Mouse (Mus musculus) heart, embryonic 12.5 days (tissue): ENCODE measurements around the gene Ablim1. TPM values are rescaled to one million over a fixed set of nuclear protein-coding genes. Genes with fewer than 3 reads are reported as not detected.

Source experiments
- ATAC-seq: fragments of 200-750 bp; cut with Nextera tagmentation; 2 replicates; pipeline ENCODE4 v1.8.0; 2017; ENCODE audit warnings: moderate TSS enrichment, moderate library complexity; ENCODE audit not compliant: insufficient number of reproducible peaks, low FRiP score
- H3K27ac ChIP-seq: fragments of 300-500 bp; sonication (generic); 2 replicates; pipeline ENCODE4 v1.5.1; 2016; ENCODE audit warnings: mild to moderate bottlenecking, moderate library complexity; ENCODE audit not compliant: poor library complexity, severe bottlenecking
- H3K27me3 ChIP-seq: fragments of 300-500 bp; sonication (generic); replicated peaks from 2 replicates; pipeline ENCODE4 v1.6.1; 2016; ENCODE audit warnings: mild to moderate bottlenecking, moderate library complexity
- H3K36me3 ChIP-seq: fragments of 300-500 bp; sonication (generic); 2 replicates; pipeline ENCODE4 v1.6.1; 2016; ENCODE audit warnings: mild to moderate bottlenecking, moderate library complexity
- H3K4me1 ChIP-seq: fragments of 300-500 bp; sonication (generic); replicated peaks from 2 replicates; pipeline ENCODE4 v1.6.1; 2016; ENCODE audit warnings: mild to moderate bottlenecking
- H3K4me2 ChIP-seq: fragments of 300-500 bp; sonication (generic); 2 replicates; pipeline ENCODE4 v1.6.1; 2016; ENCODE audit warnings: mild to moderate bottlenecking, moderate library complexity
- H3K4me3 ChIP-seq: fragments of 300-500 bp; sonication (generic); 2 replicates; pipeline ENCODE4 v1.5.1; 2016; ENCODE audit warnings: mild to moderate bottlenecking
- H3K9ac ChIP-seq: fragments of 300-500 bp; sonication (generic); 2 replicates; pipeline ENCODE4 v1.6.1; 2016; ENCODE audit warnings: mild to moderate bottlenecking, moderate library complexity
- H3K9me3 ChIP-seq: fragments of 300-500 bp; sonication (generic); replicated peaks from 2 replicates; pipeline ENCODE4 v1.6.1; 2016; ENCODE audit warnings: mild to moderate bottlenecking, moderate library complexity
- WGBS: fragments of 180-500 bp; shearing (Covaris S2); methylation state at CpG from one replicate; pipeline ENCODE4 v1.1.7; 2016; 5-methylcytosine and 5-hydroxymethylcytosine counted together
- polyA plus RNA-seq: library from polyadenylated mRNA; unstranded; fragments of >200 nt; fragmentation: Nextera tagmentation; extraction: Ambion mirVana; gene quantifications from 2 replicates; pipeline ENCODE4 v1.2.1, GENCODE M21; 2016

Ablim1 gene
- polyA plus RNA-seq, 1 experiment from 2014 or later: 53.5 TPM

- Histone ChIP-seq H3K4me2 (peak overlapping the region; percentile 57), H3K4me3 (peak overlapping the region; percentile 22; the same call in 1 of the 2 replicates), H3K9me3 (no peaks in the 10 kb centered on the region), H3K9ac (0 out of 2 replicates have a peak overlapping the region, but pooled peaks have one; percentile 39), H3K27ac (peak overlapping the region; percentile 45), H3K27me3 (no peaks in the 10 kb centered on the region), H3K36me3 (no peaks in the 10 kb centered on the region), H3K4me1 (peaks cover 16% of the 10 kb centered on the region)
- 3% methylated on average over 10 of the region's 10 CpGs for WGBS
- peak; percentile 45; the same call in 1 of the 2 replicates for ATAC-seq
These were observed 317.5 kb downstream of the Ablim1 start for GRCm38 (mm10) chr19:56997164-56997599.

- H3K36me3 ChIP-seq: no peaks in the 10 kb centered on the region
- ATAC-seq: no peak
- no peaks in the 10 kb centered on the region for H3K9me3 ChIP-seq
- no peak overlapping the region for H3K27ac ChIP-seq
- H3K4me2 ChIP-seq: no peak overlapping the region
- H3K27me3 ChIP-seq: no peaks in the 10 kb centered on the region
- H3K9ac ChIP-seq: no peak overlapping the region
- H3K4me3 ChIP-seq: no peak overlapping the region
- H3K4me1 ChIP-seq: peaks cover 27% of the 10 kb centered on the region
- 74% methylated on average over 4 of the region's 4 CpGs for WGBS
These were observed 319.3 kb downstream of the Ablim1 start for GRCm38 (mm10) chr19:56995441-56995840.

DNA sequence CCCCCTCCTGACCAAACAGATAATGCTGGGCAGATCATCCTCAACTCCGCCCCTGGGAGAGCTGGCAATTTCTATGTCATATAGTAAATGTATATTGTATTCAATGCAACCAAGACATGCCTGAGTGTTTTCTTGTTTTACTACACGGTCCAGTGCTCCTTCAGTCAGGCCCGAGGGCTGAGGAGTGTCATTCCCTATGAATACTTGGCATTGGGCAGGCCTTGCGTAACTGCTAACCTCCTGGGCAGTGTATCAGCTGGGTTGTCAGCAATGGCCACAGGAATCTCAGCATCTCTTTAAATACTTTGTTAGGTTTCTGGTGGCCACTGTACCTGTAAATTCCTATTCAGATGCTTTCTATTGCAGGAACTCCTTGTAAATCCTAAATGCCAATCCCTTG is 320.1 kb downstream of the Ablim1 start:
- H3K4me2 ChIP-seq: no peak overlapping the region
- peaks cover 35% of the 10 kb centered on the region for H3K4me1 ChIP-seq
- no peaks in the 10 kb centered on the region for H3K27me3 ChIP-seq
- H3K9ac ChIP-seq: no peak overlapping the region
- H3K4me3 ChIP-seq: no peak overlapping the region
- WGBS: 67% methylated on average over 4 of the region's 4 CpGs
- H3K36me3 ChIP-seq: no peaks in the 10 kb centered on the region
- ATAC-seq: no peak
- no peaks in the 10 kb centered on the region for H3K9me3 ChIP-seq
- H3K27ac ChIP-seq: no peak overlapping the region

- Histone ChIP-seq H3K27me3 (no peaks in the 10 kb centered on the region), H3K36me3 (no peaks in the 10 kb centered on the region), H3K9me3 (no peaks in the 10 kb centered on the region), H3K27ac (no peak overlapping the region), H3K4me3 (no peak overlapping the region), H3K4me1 (peaks cover 42% of the 10 kb centered on the region), H3K9ac (no peak overlapping the region), H3K4me2 (no peak overlapping the region)
- 69% methylated on average over 4 of the region's 4 CpGs for WGBS
- no peak for ATAC-seq
These were observed 321.0 kb downstream of the Ablim1 start for GRCm38 (mm10) chr19:56993763-56994162.

- no peak for ATAC-seq
- Histone ChIP-seq H3K9me3 (no peaks in the 10 kb centered on the region), H3K36me3 (no peaks in the 10 kb centered on the region), H3K4me2 (no peak overlapping the region), H3K27me3 (no peaks in the 10 kb centered on the region), H3K9ac (no peak overlapping the region), H3K4me3 (no peak overlapping the region), H3K4me1 (peaks cover 49% of the 10 kb centered on the region), H3K27ac (no peak overlapping the region)
- WGBS: 60% methylated on average over 8 of the region's 8 CpGs
These were observed 321.7 kb downstream of the Ablim1 start for GRCm38 (mm10) chr19:56992978-56993545.

GRCm38 (mm10) chr19:56990367-56991111 is 324.2 kb downstream of the Ablim1 start:
- no peak for ATAC-seq
- Histone ChIP-seq H3K9me3 (no peaks in the 10 kb centered on the region), H3K4me1 (peaks cover 43% of the 10 kb centered on the region), H3K27me3 (no peaks in the 10 kb centered on the region), H3K4me3 (no peak overlapping the region), H3K27ac (no peak overlapping the region), H3K36me3 (no peaks in the 10 kb centered on the region), H3K9ac (no peak overlapping the region), H3K4me2 (peak overlapping the region; percentile 39)
- WGBS: 44% methylated on average over 14 of the region's 14 CpGs

- 84% methylated on average over 8 of the region's 8 CpGs for WGBS
- no peaks in the 10 kb centered on the region for H3K27me3 ChIP-seq
- no peak overlapping the region for H3K4me2 ChIP-seq
- H3K36me3 ChIP-seq: no peaks in the 10 kb centered on the region
- ATAC-seq: no peak
- H3K4me1 ChIP-seq: peaks cover 45% of the 10 kb centered on the region
- H3K9me3 ChIP-seq: no peaks in the 10 kb centered on the region
- H3K4me3 ChIP-seq: no peak overlapping the region
- H3K9ac ChIP-seq: no peak overlapping the region
- no peak overlapping the region for H3K27ac ChIP-seq
These were observed 325.5 kb downstream of the Ablim1 start for GRCm38 (mm10) chr19:56989171-56989570.

GRCm38 (mm10) chr19:56984229-56984628 is 330.5 kb downstream of the Ablim1 start:
- no peaks in the 10 kb centered on the region for H3K27me3 ChIP-seq
- peaks cover 48% of the 10 kb centered on the region for H3K4me1 ChIP-seq
- H3K4me2 ChIP-seq: no peak overlapping the region
- H3K9ac ChIP-seq: no peak overlapping the region
- no peak overlapping the region for H3K4me3 ChIP-seq
- no peaks in the 10 kb centered on the region for H3K9me3 ChIP-seq
- H3K36me3 ChIP-seq: no peaks in the 10 kb centered on the region
- 60% methylated on average over 4 of the region's 4 CpGs for WGBS
- H3K27ac ChIP-seq: no peak overlapping the region
- ATAC-seq: no peak

DNA sequence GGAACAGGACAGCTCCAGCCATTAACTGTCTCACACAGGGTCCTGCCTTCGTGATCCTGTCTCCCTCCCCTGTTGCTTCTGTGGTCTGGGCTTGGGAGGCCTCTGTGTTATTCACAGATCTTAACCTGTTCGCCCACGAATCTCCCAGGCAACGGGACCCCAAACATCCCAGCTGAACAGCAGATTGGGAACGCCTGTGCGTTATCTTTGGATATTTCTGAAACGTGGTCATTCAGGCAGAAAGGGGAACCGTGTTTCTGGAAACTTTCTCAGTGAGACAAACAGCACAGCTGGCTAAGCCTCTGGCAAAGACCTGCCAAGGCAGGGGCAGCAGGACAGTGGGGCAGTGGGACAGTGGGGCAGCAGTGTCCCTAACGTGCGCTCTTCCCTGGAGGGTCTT is 331.0 kb downstream of the Ablim1 start:
- Histone ChIP-seq H3K4me1 (peaks cover 44% of the 10 kb centered on the region), H3K9ac (no peak overlapping the region), H3K9me3 (no peaks in the 10 kb centered on the region; the same call in 1 of the 2 replicates), H3K27ac (no peak overlapping the region), H3K36me3 (no peaks in the 10 kb centered on the region), H3K4me3 (no peak overlapping the region), H3K4me2 (no peak overlapping the region), H3K27me3 (no peaks in the 10 kb centered on the region)
- no peak for ATAC-seq
- 40% methylated on average over 10 of the region's 10 CpGs for WGBS
